Mouse (Mus musculus): ENCODE data around the gene B3galt1. TPM values are rescaled to one million over a fixed set of nuclear protein-coding genes. Genes with fewer than 3 reads are reported as not detected.

The B3galt1 gene
- polyA plus RNA-seq, 1 experiment = 0.04 TPM

GRCm38 (mm10) chr2:68034711-68035110 lies 469.0 kb downstream of the B3galt1 start:
- Histone ChIP-seq H3K4me3 (ENCODE audit: low read depth, low read length) (no peak overlapping the region), H3K4me1 (ENCODE audit: control insufficient read depth, insufficient read depth, insufficient read length, low read length) (no peaks in the 10 kb centered on the region), H3K27ac (ENCODE audit: insufficient read depth, low read depth, low read length) (no peak overlapping the region), H3K36me3 (ENCODE audit: control insufficient read depth, insufficient read depth, low read length) (no peaks in the 10 kb centered on the region), H3K27me3 (ENCODE audit: control insufficient read depth, insufficient read depth, low read length) (no peaks in the 10 kb centered on the region)
- no peak for TF ChIP-seq CTCF (IDR thresholded peaks at IDR 0.05; ENCODE audit: extremely low read depth, insufficient read length, insufficient replicate concordance, low read depth, low read length)
- TF ChIP-seq POLR2A (IDR thresholded peaks at IDR 0.05; ENCODE audit: low read depth, low read length) = no peak
- 79% methylated on average over 3 of the region's 3 CpGs for WGBS

DNA sequence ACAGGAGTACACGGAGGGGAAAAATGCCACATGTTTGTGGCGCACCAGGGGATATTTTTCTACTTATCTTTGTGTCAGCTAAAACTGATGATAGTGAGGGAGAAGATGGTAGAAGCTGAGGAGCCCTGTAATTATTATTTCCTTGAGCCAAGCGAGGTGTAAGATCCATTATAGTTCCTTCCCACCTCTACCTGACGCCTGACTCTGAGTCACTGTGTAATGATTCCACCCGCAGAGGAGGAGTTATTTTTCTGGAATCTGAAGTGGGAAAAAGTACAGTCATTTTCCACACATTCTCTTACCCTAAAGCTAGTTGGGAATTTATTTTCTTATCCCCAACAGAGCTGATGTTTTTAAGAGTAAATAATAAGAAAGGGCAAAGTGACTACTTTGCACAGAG lies 475.1 kb downstream of the B3galt1 start:
- 79% methylated on average over 5 of the region's 5 CpGs for WGBS
- H3K27ac ChIP-seq (ENCODE audit: insufficient read depth, low read depth, low read length) = no peak overlapping the region
- TF ChIP-seq POLR2A (IDR thresholded peaks at IDR 0.05; ENCODE audit: low read depth, low read length) (no peak), CTCF (IDR thresholded peaks at IDR 0.05; ENCODE audit: extremely low read depth, insufficient read length, insufficient replicate concordance, low read depth, low read length) (no peak)
- H3K4me1 ChIP-seq (ENCODE audit: control insufficient read depth, insufficient read depth, insufficient read length, low read length) = no peaks in the 10 kb centered on the region
- H3K36me3 ChIP-seq (ENCODE audit: control insufficient read depth, insufficient read depth, low read length) = no peaks in the 10 kb centered on the region
- H3K27me3 ChIP-seq (ENCODE audit: control insufficient read depth, insufficient read depth, low read length) = no peaks in the 10 kb centered on the region
- H3K4me3 ChIP-seq (ENCODE audit: low read depth, low read length) = no peak overlapping the region

GRCm38 (mm10) chr2:68052481-68052880 lies 486.8 kb downstream of the B3galt1 start:
- TF ChIP-seq POLR2A (IDR thresholded peaks at IDR 0.05; ENCODE audit: low read depth, low read length) (no peak), CTCF (IDR thresholded peaks at IDR 0.05; ENCODE audit: extremely low read depth, insufficient read length, insufficient replicate concordance, low read depth, low read length) (no peak)
- Histone ChIP-seq H3K27ac (ENCODE audit: insufficient read depth, low read depth, low read length) (no peak overlapping the region), H3K4me3 (ENCODE audit: low read depth, low read length) (no peak overlapping the region), H3K27me3 (ENCODE audit: control insufficient read depth, insufficient read depth, low read length) (no peaks in the 10 kb centered on the region), H3K4me1 (ENCODE audit: control insufficient read depth, insufficient read depth, insufficient read length, low read length) (no peaks in the 10 kb centered on the region), H3K36me3 (ENCODE audit: control insufficient read depth, insufficient read depth, low read length) (no peaks in the 10 kb centered on the region)
- WGBS = 32% methylated on average over 6 of the region's 6 CpGs

DNA sequence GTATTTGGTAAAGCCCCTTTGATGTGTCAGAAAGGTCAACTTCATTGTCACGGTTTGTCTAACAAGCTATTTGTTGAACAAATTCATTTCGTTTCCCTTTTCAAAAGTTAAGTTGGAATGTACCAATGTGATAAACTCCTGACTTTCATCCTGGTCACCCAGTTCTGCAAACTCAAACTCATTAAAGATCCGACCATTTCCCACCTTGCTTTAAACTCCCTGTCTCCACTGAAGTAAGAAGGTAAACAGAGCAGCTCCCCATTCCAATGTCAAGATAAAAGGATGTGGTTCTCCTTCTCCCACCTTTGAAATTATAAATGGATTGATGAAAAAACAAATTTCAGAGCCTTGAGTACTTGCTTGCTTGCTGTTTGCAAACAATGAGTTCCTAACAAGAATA lies 487.6 kb downstream of the B3galt1 start:
- WGBS = 26% methylated on average over 3 of the region's 3 CpGs
- H3K36me3 ChIP-seq (ENCODE audit: control insufficient read depth, insufficient read depth, low read length) = no peaks in the 10 kb centered on the region
- no peaks in the 10 kb centered on the region for H3K4me1 ChIP-seq (ENCODE audit: control insufficient read depth, insufficient read depth, insufficient read length, low read length)
- no peak overlapping the region for H3K4me3 ChIP-seq (ENCODE audit: low read depth, low read length)
- no peaks in the 10 kb centered on the region for H3K27me3 ChIP-seq (ENCODE audit: control insufficient read depth, insufficient read depth, low read length)
- TF ChIP-seq CTCF (IDR thresholded peaks at IDR 0.05; ENCODE audit: extremely low read depth, insufficient read length, insufficient replicate concordance, low read depth, low read length) (no peak), POLR2A (IDR thresholded peaks at IDR 0.05; ENCODE audit: low read depth, low read length) (no peak)
- no peak overlapping the region for H3K27ac ChIP-seq (ENCODE audit: insufficient read depth, low read depth, low read length)

- WGBS = 80% methylated on average over 4 of the region's 4 CpGs
- Histone ChIP-seq H3K4me3 (ENCODE audit: low read depth, low read length) (no peak overlapping the region), H3K27ac (ENCODE audit: insufficient read depth, low read depth, low read length) (no peak overlapping the region), H3K36me3 (ENCODE audit: control insufficient read depth, insufficient read depth, low read length) (no peaks in the 10 kb centered on the region), H3K27me3 (ENCODE audit: control insufficient read depth, insufficient read depth, low read length) (no peaks in the 10 kb centered on the region), H3K4me1 (ENCODE audit: control insufficient read depth, insufficient read depth, insufficient read length, low read length) (no peaks in the 10 kb centered on the region)
- TF ChIP-seq POLR2A (IDR thresholded peaks at IDR 0.05; ENCODE audit: low read depth, low read length) = no peak
Measured at GRCm38 (mm10) chr2:68061341-68061740, 495.7 kb downstream of the B3galt1 start.

DNA sequence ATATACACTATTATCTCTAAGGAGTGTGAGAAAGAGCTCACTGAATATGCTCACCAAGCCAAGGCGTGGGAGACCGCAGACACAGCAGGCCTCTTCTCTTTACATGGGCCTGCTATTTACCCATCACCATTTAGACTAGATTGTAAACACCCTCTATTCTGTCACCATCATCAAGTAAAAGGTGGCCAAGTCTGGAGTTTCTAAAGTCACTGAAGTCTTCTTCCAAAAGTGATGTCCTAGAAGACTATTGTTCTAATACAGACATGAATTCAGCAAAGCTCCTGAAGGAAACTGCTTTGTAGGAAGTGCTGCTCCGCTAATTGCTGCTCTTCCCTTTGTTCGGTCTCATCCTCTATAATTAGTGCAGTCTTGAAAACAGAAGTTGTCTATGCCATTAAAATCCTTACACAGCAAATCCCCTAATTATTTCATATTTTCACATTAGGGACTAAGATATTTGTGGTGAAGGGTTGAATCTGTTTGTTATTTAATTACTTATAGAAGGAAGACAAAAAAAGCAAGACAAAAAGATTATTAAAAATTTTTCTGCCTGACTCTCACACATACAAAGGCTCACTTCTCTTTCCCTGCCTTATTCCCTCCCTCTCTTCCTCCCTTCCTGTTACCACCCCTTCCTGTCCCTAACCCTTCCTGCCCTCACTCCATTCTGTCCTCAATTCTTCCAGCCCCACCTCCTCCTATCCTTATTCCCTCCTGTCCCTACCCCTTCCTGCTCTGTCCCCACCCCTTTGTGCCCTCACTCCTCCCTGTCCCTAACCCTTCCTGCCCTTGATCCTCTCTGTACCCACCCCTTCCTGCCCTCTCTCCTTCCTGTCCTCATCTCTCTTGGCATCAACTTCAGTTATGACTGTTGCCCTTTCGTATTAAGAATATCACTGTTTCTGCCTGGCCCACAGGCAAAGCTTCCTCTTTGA lies 514.0 kb downstream of the B3galt1 start:
- Histone ChIP-seq H3K27me3 (ENCODE audit: control insufficient read depth, insufficient read depth, low read length) (no peaks in the 10 kb centered on the region), H3K4me1 (ENCODE audit: control insufficient read depth, insufficient read depth, insufficient read length, low read length) (no peaks in the 10 kb centered on the region), H3K36me3 (ENCODE audit: control insufficient read depth, insufficient read depth, low read length) (no peaks in the 10 kb centered on the region), H3K4me3 (ENCODE audit: low read depth, low read length) (no peak overlapping the region), H3K27ac (ENCODE audit: insufficient read depth, low read depth, low read length) (no peak overlapping the region)
- TF ChIP-seq POLR2A (IDR thresholded peaks at IDR 0.05; ENCODE audit: low read depth, low read length) (no peak), CTCF (IDR thresholded peaks at IDR 0.05; ENCODE audit: extremely low read depth, insufficient read length, insufficient replicate concordance, low read depth, low read length) (no peak)
- 79% methylated on average over 5 of the region's 5 CpGs for WGBS

DNA sequence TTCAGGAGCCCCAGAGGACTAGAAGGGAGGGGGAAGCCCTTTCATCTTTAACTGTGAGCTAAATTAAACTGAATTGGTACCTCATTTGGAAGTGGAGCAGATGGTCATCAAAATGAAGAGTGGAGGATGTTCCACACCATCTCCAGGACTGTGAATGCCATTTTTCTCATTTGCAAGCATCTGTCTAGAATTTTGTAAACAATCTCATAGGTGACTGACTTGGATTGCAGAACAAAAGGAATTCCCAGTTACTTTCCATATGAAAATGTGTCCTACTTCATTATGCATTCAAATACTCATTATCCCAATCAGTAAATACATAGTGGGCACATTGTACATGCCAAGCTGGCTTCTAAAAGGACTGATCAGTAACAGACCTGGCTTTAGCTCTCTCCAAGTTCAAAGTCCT lies 515.2 kb downstream of the B3galt1 start:
- H3K36me3 ChIP-seq (ENCODE audit: control insufficient read depth, insufficient read depth, low read length) = no peaks in the 10 kb centered on the region
- no peaks in the 10 kb centered on the region for H3K4me1 ChIP-seq (ENCODE audit: control insufficient read depth, insufficient read depth, insufficient read length, low read length)
- TF ChIP-seq CTCF (IDR thresholded peaks at IDR 0.05; ENCODE audit: extremely low read depth, insufficient read length, insufficient replicate concordance, low read depth, low read length) = no peak
- TF ChIP-seq POLR2A (IDR thresholded peaks at IDR 0.05; ENCODE audit: low read depth, low read length) = no peak
- H3K27me3 ChIP-seq (ENCODE audit: control insufficient read depth, insufficient read depth, low read length) = no peaks in the 10 kb centered on the region
- no peak overlapping the region for H3K27ac ChIP-seq (ENCODE audit: insufficient read depth, low read depth, low read length)
- H3K4me3 ChIP-seq (ENCODE audit: low read depth, low read length) = no peak overlapping the region
